Mouse (Mus musculus) C2C12 (cell line): Measurements from ENCODE around the gene Ptprn2.

ENCODE experiments used
- CEBPB ChIP-seq: IDR thresholded peaks from one replicate; pipeline ENCODE4 v1.6.1; 2011; ENCODE audit warnings: low read depth, mild to moderate bottlenecking, control low read depth, moderate library complexity
- CTCF ChIP-seq: IDR thresholded peaks from one replicate; pipeline ENCODE4 v1.5.1; 2011; ENCODE audit not compliant: control insufficient read depth, insufficient read depth, insufficient read length
- FOSL1 ChIP-seq: IDR thresholded peaks from one replicate; pipeline ENCODE4 v1.8.0; 2011; ENCODE audit warnings: mild to moderate bottlenecking, low read length; ENCODE audit not compliant: poor library complexity, insufficient read depth, severe bottlenecking
- MAX ChIP-seq: IDR thresholded peaks from one replicate; pipeline ENCODE4 v1.6.1; 2011; ENCODE audit warnings: mild to moderate bottlenecking, control low read depth
- MYOG ChIP-seq: IDR thresholded peaks from one replicate; pipeline ENCODE4 v1.6.1; 2011; ENCODE audit not compliant: control insufficient read depth, insufficient read length; ENCODE audit errors: extremely low read depth
- USF1 ChIP-seq: IDR thresholded peaks from one replicate; pipeline ENCODE4 v1.6.1; 2011; ENCODE audit warnings: low read depth, mild to moderate bottlenecking, control low read depth, moderate library complexity

DNA sequence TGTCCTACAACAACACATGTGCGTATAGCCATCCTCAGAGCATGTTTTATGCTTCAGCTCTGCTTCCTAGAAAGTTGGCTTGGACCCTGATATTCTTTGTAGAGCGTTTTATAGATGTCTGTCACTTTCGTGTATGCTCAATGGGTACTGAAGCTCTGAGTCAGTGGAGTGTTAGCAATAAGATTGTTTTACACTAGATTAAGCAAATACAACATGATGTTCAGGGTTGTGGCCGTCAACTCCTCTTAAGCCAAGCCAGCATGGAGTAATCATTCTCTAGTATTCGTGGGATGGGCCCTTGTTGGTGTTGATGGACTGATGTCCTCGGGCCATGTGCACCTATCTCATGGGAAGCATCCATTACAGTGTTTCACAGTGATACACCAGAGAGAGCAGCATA lies 610.4 kb downstream of the Ptprn2 start:
- TF ChIP-seq USF1: no peak
- TF ChIP-seq CTCF: no peak
- no peak for TF ChIP-seq CEBPB
- no peak for TF ChIP-seq MYOG
- no peak for TF ChIP-seq FOSL1
- TF ChIP-seq MAX: no peak
